Mouse (Mus musculus) brain, embryonic 14.5 days (tissue): Measurements from ENCODE around the gene Snip1.

ENCODE experiments used
- CTCF ChIP-seq: fragments of 200-500 bp; IDR thresholded peaks from 2 replicates; pipeline ENCODE4 v1.5.1; 2012; ENCODE audit warnings: inconsistent platforms, mild to moderate bottlenecking, moderate library complexity, borderline replicate concordance; ENCODE audit not compliant: insufficient read depth, insufficient read length; ENCODE audit errors: extremely low read depth
- POLR2A ChIP-seq: fragments of 200-500 bp; IDR thresholded peaks from 2 replicates; pipeline ENCODE4 v1.6.1; 2012; ENCODE audit warnings: mild to moderate bottlenecking, inconsistent platforms, borderline replicate concordance; ENCODE audit not compliant: poor library complexity, insufficient read depth, insufficient read length, severe bottlenecking; ENCODE audit errors: extremely low read depth

GRCm38 (mm10) chr4:125114638-125115037 is 48.2 kb downstream of the Snip1 start:
- TF ChIP-seq CTCF (peak; percentile 85), POLR2A (no peak)
